21 mouse cellular contexts compared by ENCODE assay signal in the genomic region with DNA sequence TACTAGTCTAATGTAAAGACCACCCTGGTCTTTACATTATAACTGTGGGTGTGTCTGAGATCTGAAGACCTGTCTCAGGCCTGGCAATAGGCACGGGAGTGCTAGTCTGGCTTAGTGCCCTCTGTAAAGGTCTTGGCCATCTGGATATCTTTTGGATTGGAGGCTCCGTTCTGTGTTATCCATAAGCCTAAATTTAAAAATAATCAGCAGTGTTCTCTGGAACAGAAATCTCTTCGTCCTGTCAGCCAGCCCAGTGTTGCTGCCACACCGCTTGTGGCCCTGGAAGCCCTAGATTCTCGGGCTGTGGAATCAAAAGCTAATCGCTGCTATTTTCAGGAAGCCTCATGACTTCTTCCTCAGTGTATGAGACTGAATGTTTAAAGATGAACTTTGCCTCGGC.
DNase-seq lines count a peak whose midpoint lies in the region; ATAC-seq and TF ChIP-seq lines count a peak whose summit lies in the region.
"Had no signal": no experiment of that assay in that cellular context is flagged by ENCODE, and none has a peak within 500 bp of the region (broad histone marks: within the 10 kb centered on the region; RNA-seq: fewer than 3 reads in every experiment).

No protein-coding gene starts in this region.

- TF ChIP-seq POLR2A in thymus, adult 2 months (IDR thresholded peaks at IDR 0.05; ENCODE audit: control insufficient read depth, extremely low read depth, insufficient read depth, low read length, poor library complexity) = no peak

- no peaks in the 10 kb centered on the region for H3K36me3 ChIP-seq in thymus, adult 2 months (ENCODE audit: control insufficient read depth, insufficient read depth, low read length)
- H3K36me3 ChIP-seq in heart, embryonic 14.5 days (ENCODE audit: control insufficient read depth, insufficient read depth, low read length) = no peaks in the 10 kb centered on the region
- H3K36me3 ChIP-seq: embryonic facial prominence, embryonic 10.5 days; forebrain, embryonic 12.5 days; hindbrain, embryonic 12.5 days; limb, embryonic 10.5 days; neural tube, embryonic 15.5 days had no signal

- ATAC-seq in heart, embryonic 14.5 days (ENCODE audit: insufficient number of reproducible peaks, insufficient read depth, low FRiP score, low read depth) = no peak
- no peak for ATAC-seq in erythroid progenitor cell, adult 5-6 weeks (replicated peaks; ENCODE audit: low FRiP score, poor library complexity, severe bottlenecking)
- ATAC-seq: liver, postnatal 0 days; midbrain, embryonic 16.5 days; Patski had no signal

- H3K27me3 ChIP-seq in thymus, adult 2 months (ENCODE audit: control insufficient read depth, insufficient read depth, low read length) = no peaks in the 10 kb centered on the region
- H3K27me3 ChIP-seq in heart, embryonic 14.5 days (ENCODE audit: control insufficient read depth, insufficient read depth, low read length) = 0 out of 2 replicates have a peak, but pooled peaks cover 6% of the 10 kb centered on the region
- H3K27me3 ChIP-seq: forebrain, embryonic 12.5 days; hindbrain, embryonic 12.5 days; neural tube, embryonic 15.5 days; Patski had no signal

- H3K9ac ChIP-seq in heart, embryonic 14.5 days (ENCODE audit: low read length) = 0 out of 2 replicates have a peak overlapping the region, but pooled peaks have one; percentile 21
- H3K9ac ChIP-seq: forebrain, embryonic 12.5 days; hindbrain, embryonic 12.5 days; liver, postnatal 0 days; neural tube, embryonic 15.5 days had no signal

- no peak for TF ChIP-seq CTCF in thymus, adult 2 months (IDR thresholded peaks at IDR 0.05; ENCODE audit: borderline replicate concordance, control insufficient read depth, extremely low read depth, insufficient read depth, low read length, poor library complexity)
- no peak for TF ChIP-seq CTCF in left cerebral cortex, adult 2 months (IDR thresholded peaks at IDR 0.05)

- H3K9me3 ChIP-seq in heart, embryonic 14.5 days (ENCODE audit: control insufficient read depth, low read length) = 0 out of 2 replicates have a peak, but pooled peaks cover 6% of the 10 kb centered on the region
- H3K9me3 ChIP-seq: embryonic facial prominence, embryonic 10.5 days; forebrain, embryonic 12.5 days; limb, embryonic 10.5 days; neural tube, embryonic 15.5 days had no signal

- H3K4me1 ChIP-seq in thymus, adult 2 months (replicated peaks; ENCODE audit: control insufficient read depth, insufficient read depth, low read length) = peaks cover 16% of the 10 kb centered on the region
- peaks cover 16 to 31% of the 10 kb centered on the region in 2 experiments for H3K4me1 ChIP-seq in heart, embryonic 14.5 days (ENCODE audit: control insufficient read depth in 2 of 2, insufficient read depth in 2 of 2, low read length in 2 of 2)
- H3K4me1 ChIP-seq: embryonic facial prominence, embryonic 10.5 days; limb, embryonic 10.5 days had no signal

- 93% methylated on average over 7 of the region's 7 CpGs for WGBS in thymus, adult 2 months
- WGBS in heart, embryonic 14.5 days = 48% methylated on average over 7 of the region's 7 CpGs

- peak overlapping the region; percentile 2; the same call in 1 of the 2 replicates for H3K4me2 ChIP-seq in heart, embryonic 14.5 days (ENCODE audit: low read length)
- H3K4me2 ChIP-seq: forebrain, embryonic 12.5 days; hindbrain, embryonic 12.5 days; neural tube, embryonic 15.5 days had no signal

- no peak overlapping the region for H3K4me3 ChIP-seq in thymus, adult 2 months (ENCODE audit: control insufficient read depth, insufficient read depth, low read length)
- no peak overlapping the region for H3K4me3 ChIP-seq in heart, embryonic 14.5 days (ENCODE audit: control insufficient read depth in 1 of 2, insufficient read depth in 1 of 2, low read depth in 1 of 2, low read length in 2 of 2)
- no peak overlapping the region for H3K4me3 ChIP-seq in left cerebral cortex, adult 2 months
- H3K4me3 ChIP-seq: embryonic facial prominence, embryonic 10.5 days; forebrain, embryonic 12.5 days; hindbrain, embryonic 12.5 days; layer of hippocampus, adult 2 months; limb, embryonic 10.5 days; neural tube, embryonic 15.5 days had no signal

- no peak for DNase-seq in thymus, adult 2 months
- DNase-seq in thymus, postnatal 0 days (ENCODE audit: low spot score) = no peak
- DNase-seq in cerebellum, adult 9-10 months = peak; percentile 71
- no peak for DNase-seq in Muller cell, postnatal 12 days (ENCODE audit: inconsistent ontology term)
- DNase-seq in left cerebral cortex, adult 2 months (ENCODE audit: extremely low spot score in 1 of 2, low spot score in 2 of 2) = no peak
- DNase-seq: adrenal gland, adult 8-10 months; kidney, adult 2 months; kidney, postnatal 10 days; liver, postnatal 0 days; right cerebral cortex, postnatal 25 days had no signal

- peak overlapping the region; percentile 50 for H3K27ac ChIP-seq in thymus, adult 2 months (ENCODE audit: control insufficient read depth, insufficient read depth, low read length)
- 0 out of 4 replicates have a peak overlapping the region, but pooled peaks of 1 of the 2 experiments have one; percentile 14 for H3K27ac ChIP-seq in heart, embryonic 14.5 days (replicated peaks in 1 of 2; ENCODE audit: control insufficient read depth in 1 of 2, insufficient read depth in 1 of 2, low read depth in 2 of 2, low read length in 2 of 2)
- no peak overlapping the region for H3K27ac ChIP-seq in left cerebral cortex, adult 2 months
- H3K27ac ChIP-seq: embryonic facial prominence, embryonic 10.5 days; forebrain, embryonic 12.5 days; hindbrain, embryonic 12.5 days; layer of hippocampus, adult 2 months; limb, embryonic 10.5 days; neural tube, embryonic 15.5 days; stomach, postnatal 0 days had no signal

- intact Hi-C loops in left cerebral cortex, adult 2 months (cut with DNase I) = no loop called here
